Mouse (Mus musculus): ENCODE results near the gene Alcam.

Alcam gene

GRCm38 (mm10) chr16:52443055-52443454 is 10.8 kb downstream of the Alcam start:
- no peak for DNase-seq (ENCODE audit: low read depth, low spot score)

DNA sequence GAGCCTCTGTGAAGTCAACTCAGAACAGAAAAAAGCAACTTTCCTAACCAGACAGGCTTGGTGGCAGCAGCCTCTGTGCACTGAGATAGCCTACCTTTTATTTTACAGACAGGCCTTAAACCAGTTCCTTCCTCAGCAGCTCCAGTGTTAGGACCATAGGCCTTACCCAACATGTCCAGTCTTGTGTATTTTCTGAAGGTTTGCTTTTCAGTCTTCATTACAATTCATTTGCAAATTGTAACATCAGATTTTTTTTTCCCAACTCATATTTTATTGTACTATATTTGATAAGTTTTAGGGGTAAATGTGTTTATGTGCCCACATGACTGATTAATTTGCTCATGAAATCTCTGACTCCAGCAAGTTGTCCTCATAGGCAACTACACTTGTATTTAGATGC is 14.3 kb downstream of the Alcam start:
- DNase-seq (ENCODE audit: low read depth, low spot score) = no peak

- no peak for DNase-seq (ENCODE audit: low read depth, low spot score)
These were observed 14.9 kb downstream of the Alcam start for GRCm38 (mm10) chr16:52439007-52439406.

DNA sequence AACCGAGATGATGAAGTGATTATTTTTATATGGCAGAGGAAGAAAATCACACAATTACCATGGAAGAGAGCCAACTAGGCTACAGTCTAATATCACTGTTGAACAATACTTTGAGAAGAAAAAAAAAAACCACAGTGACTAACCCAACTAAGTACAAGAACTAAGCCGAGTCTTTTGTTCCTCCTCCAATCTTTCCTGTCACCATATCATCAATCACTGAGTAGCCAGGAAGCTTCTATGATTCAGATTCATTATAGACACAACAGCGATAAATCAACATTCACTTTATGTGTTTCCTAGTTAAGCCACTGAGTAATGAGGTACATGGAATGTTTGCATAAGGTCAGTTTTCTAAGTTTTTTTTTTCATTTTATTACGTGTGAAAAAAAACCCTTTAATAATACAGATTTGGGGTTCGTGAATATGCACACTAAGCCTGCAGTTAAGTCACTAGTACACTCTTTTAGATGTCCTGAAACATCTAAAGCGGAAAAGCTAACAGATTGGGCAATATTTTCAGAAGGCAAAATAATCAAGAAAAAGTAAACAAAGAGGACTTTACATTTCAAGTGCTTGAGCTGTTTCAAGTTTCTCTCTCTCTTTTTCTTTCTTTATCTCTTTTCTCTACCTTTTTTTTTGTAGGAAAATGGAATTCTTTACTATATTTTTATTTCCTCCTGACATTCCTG is 15.5 kb downstream of the Alcam start:
- no peak for DNase-seq (ENCODE audit: low read depth, low spot score)

GRCm38 (mm10) chr16:52433189-52433588 is 20.7 kb downstream of the Alcam start:
- no peak for DNase-seq (ENCODE audit: low read depth, low spot score)

DNA sequence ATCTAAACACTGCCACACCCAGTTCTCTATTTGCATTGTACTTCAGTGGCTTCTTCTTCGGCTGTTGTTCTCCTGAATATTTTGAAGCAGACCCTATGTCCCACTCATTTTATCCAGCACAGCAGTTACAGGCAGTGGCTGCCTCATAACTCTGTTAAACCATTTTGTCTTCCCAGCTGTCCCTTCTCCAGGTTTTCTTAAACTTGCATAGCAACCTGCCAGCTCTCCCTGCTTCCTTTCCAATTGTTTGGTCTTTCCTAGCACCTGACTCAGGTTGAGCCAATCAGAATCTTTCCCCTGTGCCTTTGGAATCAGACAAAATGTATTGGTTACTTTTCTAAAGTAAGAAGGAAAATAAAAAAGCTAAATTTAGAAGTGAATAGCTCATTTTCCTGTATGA is 21.8 kb downstream of the Alcam start:
- DNase-seq (ENCODE audit: low read depth, low spot score) = no peak

GRCm38 (mm10) chr16:52431590-52431989 is 22.3 kb downstream of the Alcam start:
- DNase-seq (ENCODE audit: low read depth, low spot score) = no peak

DNA sequence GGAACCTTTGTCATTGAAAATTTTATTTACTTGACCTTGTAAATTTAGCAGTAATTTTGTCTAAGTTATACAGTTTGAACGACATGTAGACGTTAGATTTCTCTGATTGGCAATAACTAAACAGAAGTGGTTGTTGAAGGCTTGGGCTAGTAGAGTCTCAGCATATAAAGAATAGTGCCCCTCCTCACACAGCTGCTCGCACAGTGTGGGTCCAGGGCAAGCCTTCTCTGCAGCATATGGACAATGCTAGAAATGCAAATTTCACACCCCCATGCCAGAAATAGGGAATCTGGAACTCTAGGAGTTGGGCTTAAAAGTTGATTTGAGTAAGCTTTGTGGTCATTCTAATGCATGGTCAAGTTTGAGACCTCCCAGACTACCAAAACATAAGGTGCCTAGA is 23.8 kb downstream of the Alcam start:
- DNase-seq (ENCODE audit: low read depth, low spot score) = no peak

GRCm38 (mm10) chr16:52429661-52430060 is 24.2 kb downstream of the Alcam start:
- DNase-seq (ENCODE audit: low read depth, low spot score) = no peak

DNA sequence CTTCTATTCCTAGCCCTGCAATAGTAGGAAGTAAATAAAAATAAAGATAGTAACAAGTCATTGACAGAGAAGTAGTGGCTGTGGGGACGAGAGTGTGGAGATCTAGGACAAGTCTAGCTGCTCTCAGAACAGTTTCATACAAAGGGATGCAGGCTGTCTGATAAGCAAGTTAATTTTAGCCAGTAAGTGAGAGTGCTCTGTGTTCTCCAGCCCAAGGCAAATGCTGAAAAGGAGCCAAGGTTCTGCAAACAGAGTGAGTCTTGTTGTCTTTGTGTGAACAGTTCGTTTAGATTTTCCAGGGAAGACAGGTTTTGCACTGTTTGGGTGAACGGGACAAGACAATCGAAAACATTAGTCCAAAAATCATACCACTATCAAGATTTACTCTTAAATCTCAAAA is 25.4 kb downstream of the Alcam start:
- no peak for DNase-seq (ENCODE audit: low read depth, low spot score)

GRCm38 (mm10) chr16:52418568-52419158 is 35.2 kb downstream of the Alcam start:
- DNase-seq (ENCODE audit: low read depth, low spot score) = no peak

- DNase-seq (ENCODE audit: low read depth, low spot score) = no peak
These were observed 35.9 kb downstream of the Alcam start for GRCm38 (mm10) chr16:52417982-52418381.

GRCm38 (mm10) chr16:52417146-52417545 is 36.7 kb downstream of the Alcam start:
- DNase-seq (ENCODE audit: low read depth, low spot score) = no peak

DNA sequence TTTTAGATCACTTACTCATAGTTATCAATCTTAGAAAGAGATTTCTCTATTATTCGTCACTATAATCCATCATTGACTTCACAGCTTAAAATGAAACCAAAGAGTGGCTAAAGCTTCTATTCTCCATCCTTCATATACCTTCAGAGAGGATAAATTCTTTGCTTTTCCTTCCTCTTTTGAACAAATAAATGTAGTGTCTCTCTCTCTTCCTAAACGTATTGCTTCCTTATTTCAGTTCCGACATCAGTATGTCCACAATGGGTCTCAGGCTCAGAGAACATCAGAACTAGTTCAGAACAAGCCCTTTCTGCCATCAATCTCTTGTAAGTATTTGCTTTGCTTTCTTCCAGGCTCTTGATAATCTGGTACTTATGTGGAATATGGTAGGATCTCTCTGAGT is 40.2 kb downstream of the Alcam start:
- no peak for DNase-seq (ENCODE audit: low read depth, low spot score)

DNA sequence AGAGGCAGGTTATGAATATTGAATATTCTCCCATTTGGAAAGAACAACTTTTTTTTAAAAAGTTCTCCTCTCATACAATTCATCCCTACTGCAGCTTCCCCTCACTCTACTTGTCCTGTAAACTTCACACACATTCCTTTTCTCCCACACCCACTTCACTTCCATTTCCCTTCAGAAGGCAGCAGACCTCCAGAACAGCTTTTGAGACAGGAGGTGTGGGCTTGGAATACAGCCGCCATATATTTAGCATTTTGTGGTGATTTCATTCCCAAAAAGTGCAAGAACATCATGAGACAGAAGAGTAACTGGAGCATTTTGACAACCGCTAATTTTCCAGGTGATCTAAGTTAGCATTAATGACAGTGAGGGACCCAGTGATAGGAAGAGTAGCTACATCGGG is 47.8 kb downstream of the Alcam start:
- no peak for DNase-seq (ENCODE audit: low read depth, low spot score)

DNA sequence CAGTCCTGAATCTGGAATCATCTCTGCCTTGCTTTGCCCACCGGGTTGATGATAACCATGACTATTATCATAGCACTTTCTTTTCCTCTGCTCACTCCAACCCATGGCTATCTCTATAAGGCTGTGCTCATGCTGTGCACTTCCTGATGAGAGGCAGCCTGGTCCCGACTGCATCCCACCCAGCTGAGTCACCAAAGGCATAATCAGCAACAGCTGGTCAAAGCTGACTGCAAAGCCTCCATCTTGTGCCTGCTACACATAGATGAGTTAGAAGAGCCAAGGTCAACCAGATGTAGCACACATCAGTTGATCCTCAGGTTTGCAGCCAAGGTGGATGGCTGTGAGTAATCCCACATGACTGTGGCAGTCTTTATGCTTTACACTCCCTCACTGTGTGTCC is 48.6 kb downstream of the Alcam start:
- no peak for DNase-seq (ENCODE audit: low read depth, low spot score)

DNA sequence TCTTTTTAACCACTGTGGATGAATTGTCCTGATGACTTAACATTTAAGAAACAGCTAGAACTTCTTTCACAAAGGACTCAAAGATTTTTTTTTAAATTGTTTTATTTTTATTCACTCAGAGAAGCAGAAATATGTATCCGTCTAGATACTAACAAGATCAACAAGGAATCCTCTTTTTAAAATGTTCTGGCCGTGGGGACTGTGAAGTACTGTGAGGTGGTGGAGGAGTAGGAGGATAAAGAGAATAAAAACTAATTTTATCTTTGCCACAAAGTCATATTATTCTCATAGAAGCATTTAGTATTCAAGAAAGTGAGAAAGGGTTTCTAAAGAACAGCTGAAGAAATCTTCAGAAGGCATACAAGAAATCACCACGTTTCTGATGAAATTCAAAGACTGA is 54.8 kb downstream of the Alcam start:
- DNase-seq (ENCODE audit: low read depth, low spot score) = no peak

DNA sequence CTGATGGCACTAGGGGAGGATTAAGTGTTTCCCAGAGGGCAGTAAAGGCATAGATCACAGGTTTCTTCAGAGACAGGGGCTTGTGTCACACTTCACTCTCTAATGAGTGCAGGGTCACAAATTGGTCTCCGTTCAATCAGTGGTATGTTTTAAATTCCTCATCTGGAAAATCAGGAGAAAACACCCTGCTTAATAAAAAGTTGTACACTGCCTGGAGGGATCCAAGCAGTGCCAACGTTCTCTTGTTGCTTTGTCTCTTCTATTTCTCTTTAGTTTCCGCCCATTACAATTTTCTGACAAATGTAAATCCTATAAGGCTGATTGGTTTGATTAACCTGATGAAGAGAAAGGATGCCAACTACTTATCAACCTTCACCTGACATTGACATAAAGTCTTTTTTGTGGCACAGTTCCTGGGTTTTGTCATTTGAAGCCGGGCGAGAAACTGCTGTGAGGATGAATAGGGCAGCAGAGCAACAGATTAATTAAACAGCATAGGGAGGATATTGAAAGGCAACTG is 67.0 kb downstream of the Alcam start:
- no peak for DNase-seq (ENCODE audit: low read depth, low spot score)

- no peak for DNase-seq (ENCODE audit: low read depth, low spot score)
These were observed 70.3 kb downstream of the Alcam start for GRCm38 (mm10) chr16:52383456-52384185.

- DNase-seq (ENCODE audit: low read depth, low spot score) = no peak
These were observed 74.9 kb downstream of the Alcam start for GRCm38 (mm10) chr16:52378811-52379597.

GRCm38 (mm10) chr16:52376827-52377226 is 77.0 kb downstream of the Alcam start:
- no peak for DNase-seq (ENCODE audit: low read depth, low spot score)

GRCm38 (mm10) chr16:52371956-52372355 is 81.9 kb downstream of the Alcam start:
- DNase-seq (ENCODE audit: low read depth, low spot score) = no peak

Data from retina, postnatal 7 days (tissue).